Mouse (Mus musculus) neural tube, embryonic 11.5 days (tissue): ENCODE data around the gene Gm9745. TPM values are rescaled to one million over a fixed set of nuclear protein-coding genes. Genes with fewer than 3 reads are reported as not detected.
"Not testable (repeated sequence)": the region's sequence is repeated elsewhere in the genome, so short reads cannot be mapped to it uniquely, and the experiment has no call there.

Experiments
- ATAC-seq: fragments of 200-750 bp; cut with Nextera tagmentation; 2 replicates; pipeline ENCODE4 v1.8.0; 2017; ENCODE audit warnings: moderate number of reproducible peaks, mild to moderate bottlenecking, moderate TSS enrichment, moderate library complexity; ENCODE audit not compliant: insufficient read depth, low FRiP score, low TSS enrichment
- DNase-seq: peaks from one replicate; pipeline ENCODE4 v3.0.0-alpha.2; 2015; ENCODE audit warnings: low spot score
- H3K27ac ChIP-seq: fragments of 300-500 bp; sonication (generic); 2 replicates; pipeline ENCODE4 v1.5.1; 2014; ENCODE audit warnings: low read depth, mild to moderate bottlenecking, low read length
- H3K27me3 ChIP-seq: fragments of 300-500 bp; sonication (generic); 2 replicates; pipeline ENCODE4 v1.6.1; 2014; ENCODE audit warnings: mild to moderate bottlenecking, low read length, mixed read lengths; ENCODE audit not compliant: control insufficient read depth, insufficient read depth
- H3K36me3 ChIP-seq: fragments of 300-500 bp; sonication (generic); 2 replicates; pipeline ENCODE4 v1.6.1; 2014; ENCODE audit warnings: mild to moderate bottlenecking, low read length, moderate library complexity, mixed read lengths; ENCODE audit not compliant: control insufficient read depth, insufficient read depth
- H3K4me1 ChIP-seq: fragments of 300-500 bp; sonication (generic); 2 replicates; pipeline ENCODE4 v1.6.1; 2014; ENCODE audit warnings: low read length, mixed read lengths; ENCODE audit not compliant: control insufficient read depth, insufficient read depth
- H3K4me2 ChIP-seq: fragments of 300-500 bp; sonication (generic); 2 replicates; pipeline ENCODE4 v1.6.1; 2014; ENCODE audit warnings: low read depth, mild to moderate bottlenecking, moderate library complexity
- H3K4me3 ChIP-seq: fragments of 300-500 bp; sonication (generic); 2 replicates; pipeline ENCODE4 v1.5.1; 2014; ENCODE audit warnings: low read depth, low read length
- H3K9ac ChIP-seq: fragments of 300-500 bp; sonication (generic); 2 replicates; pipeline ENCODE4 v1.6.1; 2014; ENCODE audit warnings: mild to moderate bottlenecking, low read length
- H3K9me3 ChIP-seq: fragments of 300-500 bp; sonication (generic); 2 replicates; pipeline ENCODE4 v1.6.1; 2016; ENCODE audit warnings: low read length; ENCODE audit not compliant: control insufficient read depth
- WGBS: fragments of 180-500 bp; shearing (Covaris S2); extraction: QIAGEN DNeasy Blood & Tissue Kit; methylation state at CpG from one replicate; pipeline ENCODE4 v1.1.7; 2014; 5-methylcytosine and 5-hydroxymethylcytosine counted together
- polyA plus RNA-seq: library from polyadenylated mRNA; unstranded; fragments of >200 nt; fragmentation: Nextera tagmentation; extraction: Ambion mirVana; gene quantifications from 2 replicates; pipeline ENCODE4 v1.2.1, GENCODE M21; 2014

The Gm9745 gene
- polyA plus RNA-seq, 1 experiment from 2014 or later: not detected

- H3K4me1 ChIP-seq: no peaks in the 10 kb centered on the region
- H3K27me3 ChIP-seq: no peaks in the 10 kb centered on the region
- DNase-seq (no peak), ATAC-seq (no peak)
- WGBS: 93% methylated on average over 5 of the region's 5 CpGs
- no peak overlapping the region for H3K4me3 ChIP-seq
- H3K27ac ChIP-seq: no peak overlapping the region
- H3K9ac ChIP-seq: no peak overlapping the region
- H3K4me2 ChIP-seq: no peak overlapping the region
- no peaks in the 10 kb centered on the region for H3K9me3 ChIP-seq
- H3K36me3 ChIP-seq: peaks cover 4% of the 10 kb centered on the region; the same call in 1 of the 2 replicates
Observed at GRCm38 (mm10) chr13:8965224-8965623, 17.2 kb upstream of the Gm9745 start.

GRCm38 (mm10) chr13:8962266-8962665 lies 14.2 kb upstream of the Gm9745 start:
- H3K4me3 ChIP-seq, H3K4me1 ChIP-seq, H3K27ac ChIP-seq, H3K36me3 ChIP-seq, ATAC-seq, H3K27me3 ChIP-seq, H3K9me3 ChIP-seq, H3K4me2 ChIP-seq, H3K9ac ChIP-seq, DNase-seq: not testable (repeated sequence)
- 37% methylated on average over 5 of the region's 5 CpGs for whole genome bisulfite sequencing

- H3K27ac ChIP-seq, H3K4me2 ChIP-seq, H3K36me3 ChIP-seq, ATAC-seq, H3K9me3 ChIP-seq, H3K9ac ChIP-seq, H3K4me1 ChIP-seq, H3K27me3 ChIP-seq, DNase-seq, H3K4me3 ChIP-seq: not testable (repeated sequence)
- WGBS: 55% methylated on average over 2 of the region's 3 CpGs
Observed at GRCm38 (mm10) chr13:8961128-8961888, 13.3 kb upstream of the Gm9745 start.

GRCm38 (mm10) chr13:8959554-8959953 lies 11.5 kb upstream of the Gm9745 start:
- not testable (repeated sequence) for H3K27ac ChIP-seq, H3K4me1 ChIP-seq, DNase-seq, ATAC-seq, H3K4me2 ChIP-seq, H3K9ac ChIP-seq, H3K4me3 ChIP-seq, H3K27me3 ChIP-seq, H3K9me3 ChIP-seq, H3K36me3 ChIP-seq
- WGBS: 88% methylated on average over 5 of the region's 6 CpGs

- H3K4me2 ChIP-seq, H3K9ac ChIP-seq, H3K27me3 ChIP-seq, H3K4me3 ChIP-seq, ATAC-seq, DNase-seq, H3K9me3 ChIP-seq, H3K4me1 ChIP-seq, H3K36me3 ChIP-seq, H3K27ac ChIP-seq: not testable (repeated sequence)
- WGBS: no CpG with 5 or more reads among the region's 5 CpGs
Observed at GRCm38 (mm10) chr13:8959058-8959457, 11.0 kb upstream of the Gm9745 start.

- not testable (repeated sequence) for H3K27me3 ChIP-seq, DNase-seq, ATAC-seq, H3K36me3 ChIP-seq, H3K27ac ChIP-seq, H3K4me2 ChIP-seq, H3K4me1 ChIP-seq, H3K4me3 ChIP-seq, H3K9ac ChIP-seq, H3K9me3 ChIP-seq
- WGBS: no CpG with 5 or more reads among the region's 5 CpGs
Observed at GRCm38 (mm10) chr13:8956873-8957272, 8.8 kb upstream of the Gm9745 start.

GRCm38 (mm10) chr13:8955127-8955526 lies 7.1 kb upstream of the Gm9745 start:
- H3K4me2 ChIP-seq, H3K27ac ChIP-seq, ATAC-seq, H3K36me3 ChIP-seq, H3K9me3 ChIP-seq, DNase-seq, H3K9ac ChIP-seq, H3K4me3 ChIP-seq, H3K27me3 ChIP-seq, H3K4me1 ChIP-seq: not testable (repeated sequence)
- WGBS: 84% methylated on average over 1 of the region's 2 CpGs

- not testable (repeated sequence) for H3K4me3 ChIP-seq, H3K27ac ChIP-seq, DNase-seq, ATAC-seq, H3K4me2 ChIP-seq, H3K36me3 ChIP-seq, H3K9me3 ChIP-seq, H3K27me3 ChIP-seq, H3K9ac ChIP-seq, H3K4me1 ChIP-seq
Observed at GRCm38 (mm10) chr13:8952563-8952962, 4.5 kb upstream of the Gm9745 start, which contains the start of gene Idi2. Gene Idi2, plus strand, starts transcription at chr13:8952863.

GRCm38 (mm10) chr13:8943828-8944227 lies 4.2 kb downstream of the Gm9745 start:
- H3K4me3 ChIP-seq, H3K27me3 ChIP-seq, H3K4me2 ChIP-seq, DNase-seq, H3K36me3 ChIP-seq, H3K4me1 ChIP-seq, H3K9me3 ChIP-seq, H3K27ac ChIP-seq, ATAC-seq, H3K9ac ChIP-seq: not testable (repeated sequence)
- WGBS: no CpG with 5 or more reads among the region's 5 CpGs
